Mouse (Mus musculus) erythroid progenitor cell, adult 5-6 weeks (primary cell): ENCODE data around the gene Cyb561d2. TPM values are rescaled to one million over a fixed set of nuclear protein-coding genes. Genes with fewer than 3 reads are reported as not detected.
A peak's percentile ranks its signal among the peaks of the same experiment; 100 is the strongest.
"Not testable (repeated sequence)": the region's sequence is repeated elsewhere in the genome, so short reads cannot be mapped to it uniquely, and the experiment has no call there.

ENCODE experiments used
- ATAC-seq: replicated peaks from 2 replicates; pipeline ENCODE4 v1.8.0; 2016; ENCODE audit warnings: moderate number of reproducible peaks, mild to moderate bottlenecking, moderate TSS enrichment, inconsistent platforms; ENCODE audit not compliant: poor library complexity, low FRiP score, severe bottlenecking
- total RNA-seq, 2 experiments: library from RNA; stranded (forward) in 1 of 2; stranded (reverse) in 1 of 2; fragments of 150-400 nt in 1 of 2; fragments of 186-747, 209-891 nt in 1 of 2; gene quantifications; 2 replicates each; pipeline versions ENCODE4 v1.2.3 to v1.2.4; 2015 to 2017; ENCODE audit warnings: low replicate concordance in 2 of 2

The Cyb561d2 gene
- total RNA-seq, 2 experiments from 2014 or later, result 2.9 TPM; not detected in 1

DNA sequence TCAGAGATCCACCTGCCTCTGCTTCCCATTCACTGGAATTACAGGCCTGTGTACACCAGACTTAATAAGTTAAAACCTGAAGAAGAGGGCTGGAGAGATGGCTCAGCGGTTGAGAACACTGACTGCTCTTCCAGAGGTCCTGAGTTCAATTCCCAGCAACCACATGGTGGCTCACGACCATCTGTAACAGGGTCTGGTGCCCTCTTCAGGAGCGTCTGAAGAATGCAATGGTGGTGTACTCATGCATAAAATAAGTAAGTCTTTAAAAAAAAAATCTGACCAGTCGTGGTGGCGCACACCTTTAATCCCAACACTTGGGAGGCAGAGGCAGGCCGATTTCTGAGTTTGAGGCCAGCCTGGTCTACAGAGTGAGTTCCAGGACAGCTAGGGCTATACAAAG lies 31.8 kb upstream of the Cyb561d2 start:
- not testable (repeated sequence) for ATAC-seq

DNA sequence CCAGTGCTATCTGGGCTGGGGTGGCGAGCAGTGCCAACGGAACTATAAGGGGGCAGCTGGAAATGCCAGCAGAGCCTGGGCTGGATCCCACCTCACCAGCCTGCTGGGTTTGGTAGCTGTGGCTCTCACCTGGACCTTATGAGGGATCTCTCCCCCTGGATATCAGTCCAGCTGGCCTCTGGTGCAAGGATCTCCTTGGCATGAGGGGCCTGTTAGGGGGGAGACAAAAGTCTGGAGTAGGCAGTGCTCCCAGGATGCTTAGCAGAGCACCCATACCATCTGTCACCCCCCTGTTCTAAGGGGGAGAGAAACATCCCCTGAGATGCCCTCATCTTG lies 30.3 kb upstream of the Cyb561d2 start:
- no peak for ATAC-seq

DNA sequence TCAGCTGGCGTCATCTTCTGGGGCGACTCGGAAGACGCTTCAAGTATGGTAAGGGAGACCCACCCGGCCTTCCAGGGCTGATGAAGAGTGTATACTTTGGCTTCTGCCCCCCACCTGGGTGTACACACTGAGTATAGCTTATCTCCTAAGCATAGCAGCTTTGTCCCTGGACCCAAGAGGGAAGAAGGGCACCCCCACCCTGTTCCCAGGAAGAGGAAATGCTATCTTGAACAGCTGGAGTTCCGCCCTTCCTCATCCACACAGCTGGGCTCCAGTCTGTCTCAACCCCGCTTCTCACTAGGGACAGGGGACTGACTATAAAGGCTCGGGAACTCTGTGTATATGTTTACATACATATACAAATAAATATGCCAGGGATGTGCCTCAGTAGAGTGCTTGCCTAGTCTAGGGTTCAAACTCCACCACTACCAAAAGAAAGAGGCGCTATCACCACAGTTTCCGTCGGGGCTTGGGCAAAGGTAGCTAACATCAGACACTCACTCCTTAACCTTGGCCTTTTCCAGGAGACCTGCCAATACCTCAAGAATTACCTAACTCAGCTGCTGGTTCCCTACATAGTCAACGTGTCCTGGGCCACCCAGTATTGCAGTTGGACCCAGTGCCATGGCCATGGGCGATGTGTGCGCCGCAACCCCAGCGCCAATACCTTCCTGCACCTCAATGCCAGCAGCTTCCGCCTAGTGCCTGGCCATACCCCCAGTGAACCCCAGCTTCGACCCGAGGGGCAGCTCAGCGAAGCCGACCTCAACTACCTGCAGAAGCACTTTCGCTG lies 29.7 kb upstream of the Cyb561d2 start:
- ATAC-seq, result peak; percentile 14; the same call in 1 of the 2 replicates

DNA sequence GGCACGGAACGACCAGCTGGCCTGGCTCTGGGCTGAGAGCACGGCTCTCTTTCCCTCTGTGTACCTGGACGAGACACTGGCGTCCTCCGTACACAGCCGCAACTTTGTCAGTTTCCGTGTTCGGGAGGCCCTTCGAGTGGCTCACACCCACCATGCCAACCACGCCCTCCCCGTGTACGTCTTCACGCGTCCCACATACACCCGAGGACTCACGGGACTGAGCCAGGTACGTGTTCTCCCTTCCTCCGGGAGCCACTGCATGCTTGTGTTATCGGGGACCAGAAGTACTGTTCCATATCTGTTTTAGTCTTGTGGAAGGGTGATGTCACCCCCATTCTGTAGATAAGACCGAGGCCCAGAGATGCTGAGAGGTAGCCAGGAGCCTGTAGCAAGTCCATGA lies 28.9 kb upstream of the Cyb561d2 start:
- peak; percentile 56 for ATAC-seq

DNA sequence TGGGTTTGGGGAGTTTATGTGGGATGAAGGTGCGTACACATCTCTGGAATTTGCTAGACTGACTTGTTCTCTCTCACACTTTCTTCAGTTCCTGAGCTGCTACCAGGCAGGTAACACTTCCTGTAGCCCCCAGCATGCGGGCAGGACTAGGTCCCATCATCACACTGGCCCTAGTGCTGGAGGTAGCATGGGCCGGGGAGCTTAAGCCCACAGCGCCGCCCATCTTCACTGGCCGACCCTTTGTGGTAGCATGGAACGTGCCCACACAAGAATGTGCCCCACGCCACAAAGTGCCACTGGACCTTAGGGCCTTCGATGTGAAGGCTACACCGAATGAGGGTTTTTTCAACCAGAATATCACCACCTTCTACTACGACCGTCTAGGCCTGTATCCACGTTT lies 28.0 kb upstream of the Cyb561d2 start:
- ATAC-seq, result no peak

DNA sequence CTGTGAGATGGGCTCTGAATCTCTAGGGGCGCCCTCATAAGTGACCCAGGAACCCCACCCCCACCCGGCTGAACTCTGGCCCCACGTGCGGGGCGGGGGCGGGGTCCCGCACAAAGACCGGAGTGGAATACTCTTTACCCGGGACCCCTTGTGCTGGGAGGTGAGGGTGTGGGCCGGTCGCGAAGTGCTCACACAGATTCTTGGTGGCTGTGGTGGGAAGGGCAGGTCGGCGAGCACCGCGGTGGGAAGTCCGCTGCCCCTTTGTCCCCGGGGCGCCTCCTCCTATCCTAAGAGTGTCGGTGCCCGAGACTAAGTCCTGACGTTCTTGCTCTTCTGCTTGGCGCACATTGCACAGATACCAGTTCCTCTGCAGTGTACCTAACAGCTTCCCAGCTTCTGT lies 27.3 kb upstream of the Cyb561d2 start:
- peak; percentile 7 for ATAC-seq

DNA sequence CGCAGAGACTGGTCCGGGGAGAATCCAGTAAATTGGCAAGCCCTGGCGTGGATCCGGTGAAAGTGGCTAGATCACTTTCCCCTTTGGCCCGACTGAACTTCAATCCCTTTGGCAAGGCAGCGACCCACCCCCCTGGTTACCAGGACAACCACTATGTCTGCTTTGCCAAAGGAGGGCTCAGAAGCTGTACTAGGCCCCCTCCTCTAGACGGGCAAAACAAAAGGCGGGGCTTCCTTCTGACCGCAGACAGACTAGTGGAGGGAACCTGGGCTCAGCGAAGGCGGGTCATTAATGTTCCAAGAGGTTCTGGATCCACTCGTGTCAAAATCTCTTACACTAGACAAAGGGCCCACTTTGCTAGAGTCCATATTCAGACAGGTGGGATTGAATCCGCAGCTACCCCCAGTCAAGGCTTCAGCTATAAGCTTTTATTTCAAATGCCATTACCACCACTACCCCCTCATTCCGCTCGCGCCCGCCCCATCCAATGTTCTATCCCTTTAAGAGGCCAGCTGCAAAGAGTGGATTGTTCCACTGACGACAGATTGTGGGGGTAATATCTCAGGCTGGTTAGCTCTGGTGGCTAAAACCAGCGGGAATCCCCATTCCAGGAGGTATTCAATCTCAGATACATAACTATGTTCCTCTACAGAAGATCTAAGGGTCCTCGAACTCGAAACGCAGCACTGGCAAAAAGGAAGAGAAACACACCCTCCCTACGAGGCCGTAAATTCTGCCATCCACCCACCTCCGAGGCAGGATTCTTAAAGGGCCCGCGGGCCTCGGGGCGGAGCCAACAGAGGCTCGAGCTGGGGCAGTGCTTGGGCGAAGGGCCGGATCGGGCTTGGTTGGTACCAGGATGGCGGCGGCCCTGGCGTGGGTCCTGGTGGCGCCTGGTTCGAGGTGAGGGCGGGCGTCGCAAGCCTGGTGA lies 26.6 kb upstream of the Cyb561d2 start:
- ATAC-seq, result peak; percentile 76

DNA sequence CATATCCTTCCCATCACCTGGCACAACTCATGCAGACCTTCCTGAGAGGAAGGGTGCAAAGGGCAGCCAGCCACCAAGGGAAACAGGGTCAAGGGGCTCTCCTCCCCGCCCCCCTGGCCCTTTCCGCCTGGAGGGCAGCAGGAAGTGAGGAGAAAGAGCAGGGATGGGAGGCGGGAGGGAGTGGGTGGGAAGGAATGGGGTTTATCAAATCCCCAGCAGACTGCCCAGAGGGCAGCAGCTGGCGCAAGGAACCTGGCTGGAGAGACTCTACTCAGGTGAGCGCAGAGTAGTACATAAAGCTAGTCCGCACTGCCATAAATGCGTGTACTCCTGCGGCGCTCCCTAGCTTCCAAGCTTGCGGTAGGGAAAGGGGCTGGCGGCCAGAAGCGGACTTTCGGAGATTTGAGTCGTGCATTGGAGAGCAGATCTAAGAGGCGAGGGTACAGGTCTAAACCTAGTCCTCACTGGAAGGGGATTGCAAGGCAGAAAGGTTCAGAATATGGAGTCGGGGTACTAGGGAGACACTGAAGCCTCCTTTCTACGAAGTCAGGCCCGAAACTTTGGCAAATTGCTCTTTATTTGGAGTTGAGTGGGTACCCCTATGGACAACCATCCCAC lies 25.8 kb upstream of the Cyb561d2 start, which contains the start of gene Hyal2:
Gene Hyal2, plus strand, starts transcription at position 244 of the 618 bp plus-strand sequence.
- no peak for ATAC-seq

DNA sequence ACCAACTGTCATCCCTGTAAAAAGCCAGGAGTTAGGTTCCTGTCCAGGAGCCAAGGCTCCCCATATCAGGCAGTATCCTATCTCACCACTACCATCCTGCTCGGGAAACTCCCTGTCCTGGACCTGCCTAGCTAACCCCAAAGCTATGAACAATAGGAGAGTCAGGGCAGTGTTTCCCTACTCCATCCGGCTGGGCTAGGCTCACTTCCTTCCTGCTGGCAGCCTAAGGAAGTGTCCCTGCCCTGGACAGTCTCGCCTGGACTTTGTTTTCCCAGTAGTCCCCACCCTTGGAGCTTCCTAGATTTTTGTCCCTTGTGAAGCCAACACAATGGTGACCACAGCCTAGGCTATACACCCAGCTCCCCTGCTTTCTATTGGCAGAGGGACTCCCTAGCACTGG lies 24.9 kb upstream of the Cyb561d2 start:
- ATAC-seq, result no peak

DNA sequence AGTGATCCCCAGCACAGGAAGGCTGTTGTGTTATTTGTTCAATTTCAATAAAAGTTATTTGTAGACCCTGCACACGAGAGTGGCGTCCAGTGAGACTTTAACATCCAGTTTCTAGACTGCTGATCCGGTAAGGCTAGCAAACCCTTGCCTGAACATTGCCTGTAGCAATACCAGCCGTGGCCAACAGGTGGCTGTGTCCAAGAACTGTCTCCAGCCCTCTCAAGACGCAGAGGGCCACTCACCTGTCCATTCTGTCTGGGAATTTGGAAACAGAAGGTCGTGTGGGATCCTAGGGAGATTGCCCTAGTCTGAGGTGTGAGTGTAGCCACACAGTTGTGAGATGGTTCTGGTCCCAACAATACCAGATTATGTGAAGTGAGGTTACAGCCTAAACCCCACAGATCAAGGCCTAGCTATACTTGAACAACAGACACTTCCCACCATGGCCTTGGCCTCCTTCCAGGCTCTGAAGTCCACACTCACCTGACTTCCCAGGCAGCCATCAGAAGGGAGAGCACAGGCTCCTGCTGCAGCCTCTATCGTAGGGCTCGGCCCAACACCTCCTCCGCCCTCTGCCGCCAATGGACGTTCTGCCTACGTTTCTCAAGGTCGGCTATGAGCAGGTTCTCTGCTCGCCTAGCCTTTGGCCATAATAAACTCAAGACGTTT lies 24.2 kb upstream of the Cyb561d2 start:
- 0 out of 2 replicates have a peak, but pooled peaks have one; percentile 36 for ATAC-seq

DNA sequence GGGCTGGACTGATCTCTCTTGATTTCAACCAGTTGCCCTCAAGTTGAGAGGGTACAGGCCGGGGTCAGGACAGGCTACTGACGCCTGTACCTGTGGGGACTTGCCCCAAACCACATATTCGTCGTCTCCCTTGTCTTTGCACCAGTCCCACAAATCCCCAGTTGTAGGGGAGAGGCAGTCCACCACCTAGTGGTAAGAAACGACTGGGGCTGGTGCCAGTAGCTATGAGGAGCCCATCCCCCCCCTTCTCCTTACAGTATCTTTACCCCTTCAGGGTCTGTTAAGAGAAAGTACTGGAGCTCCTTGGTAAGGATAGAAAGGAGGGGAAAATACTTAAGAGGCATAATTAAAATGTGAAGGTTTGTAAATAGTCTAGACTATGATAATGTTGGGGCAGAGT lies 23.6 kb upstream of the Cyb561d2 start:
- ATAC-seq, result not testable (repeated sequence)

DNA sequence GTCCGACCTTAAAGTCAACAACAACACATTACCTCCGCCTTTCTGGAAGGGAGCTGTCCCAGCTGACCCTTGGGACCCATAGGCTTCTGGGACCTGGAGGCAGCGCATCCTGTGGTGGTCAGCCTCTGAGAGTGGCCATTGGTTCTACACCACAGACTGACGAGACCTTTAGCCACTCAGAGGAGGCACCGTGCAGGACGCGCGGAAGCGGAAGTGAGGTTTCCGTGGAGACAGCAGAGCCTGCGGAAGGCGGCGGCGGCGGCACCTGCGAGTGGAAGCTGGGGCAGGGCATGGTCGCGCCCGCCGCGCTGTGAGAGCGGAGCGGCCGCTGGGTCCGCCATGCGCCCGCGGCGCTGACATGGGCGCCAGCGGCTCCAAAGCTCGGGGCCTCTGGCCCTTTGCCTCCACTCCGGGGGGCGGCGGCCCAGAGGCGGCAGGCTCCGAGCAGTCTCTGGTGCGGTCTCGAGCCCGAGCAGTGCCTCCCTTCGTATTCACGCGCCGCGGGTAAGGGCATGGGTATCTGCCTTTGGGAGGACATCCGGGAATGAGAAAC lies 21.1 kb upstream of the Cyb561d2 start, which contains the start of gene Tusc2:
Gene Tusc2, plus strand, starts transcription at position 227 of the 553 bp plus-strand sequence.
- peak; percentile 90 for ATAC-seq

DNA sequence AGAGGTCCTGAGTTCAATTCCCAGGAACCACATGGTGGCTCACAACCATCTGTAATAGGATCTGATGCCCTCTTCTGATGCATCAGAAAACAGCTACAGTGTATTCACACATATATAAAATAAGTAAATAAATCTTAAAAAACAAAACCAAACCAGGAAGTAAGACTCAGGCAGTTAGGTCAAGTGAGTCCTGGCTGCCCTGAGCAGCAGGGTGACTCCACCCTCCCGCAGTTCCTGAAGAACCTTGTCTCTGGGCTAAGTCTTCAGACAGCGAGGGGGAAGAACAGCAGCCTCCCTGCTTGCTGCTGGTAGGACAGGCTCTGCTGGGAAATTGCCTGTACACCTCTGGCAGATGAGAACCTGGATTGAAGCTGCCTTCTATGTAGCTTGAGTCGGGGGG lies 14.4 kb upstream of the Cyb561d2 start:
- no peak for ATAC-seq

DNA sequence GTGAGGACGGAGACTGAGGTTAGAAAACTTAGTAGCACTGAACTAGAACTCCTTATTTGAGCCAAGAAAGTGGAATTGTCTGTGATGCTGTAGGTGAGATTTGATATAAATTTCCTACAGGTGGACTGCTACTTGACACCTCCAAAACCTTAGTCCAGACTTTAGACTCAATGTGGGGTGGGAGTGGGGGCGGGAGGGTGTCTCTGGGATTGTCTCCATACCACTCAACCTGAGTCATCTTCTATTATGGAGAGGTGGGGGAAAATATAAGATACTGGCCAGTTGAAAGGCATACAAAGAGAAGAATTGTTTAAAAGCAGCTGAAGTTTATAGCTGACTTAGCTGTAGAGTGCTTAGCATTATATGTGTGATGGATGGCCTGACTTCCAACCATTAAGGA lies 13.7 kb upstream of the Cyb561d2 start:
- ATAC-seq, result no peak

DNA sequence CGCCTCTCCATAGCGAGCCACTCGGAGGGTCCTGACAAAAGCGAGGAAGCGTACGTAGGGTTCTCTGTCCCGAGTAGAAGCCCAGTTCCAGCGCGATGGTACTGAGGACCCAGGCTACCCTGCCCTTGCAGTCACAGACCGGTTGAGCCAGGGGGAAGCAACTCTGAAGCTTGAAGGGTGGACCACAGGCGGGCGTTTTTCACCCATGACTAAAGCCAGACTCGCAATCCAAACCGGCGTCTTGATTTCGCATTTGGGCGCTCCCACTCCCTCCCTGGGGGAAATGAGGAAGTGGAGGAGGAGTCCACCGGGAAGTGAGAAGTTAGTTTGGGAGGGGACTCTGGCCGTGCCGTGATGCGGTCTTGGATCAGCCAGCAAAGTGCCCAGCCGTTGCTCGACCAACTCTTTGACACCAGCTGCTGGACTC lies 13.1 kb upstream of the Cyb561d2 start:
- 0 out of 2 replicates have a peak, but pooled peaks have one; percentile 1 for ATAC-seq

DNA sequence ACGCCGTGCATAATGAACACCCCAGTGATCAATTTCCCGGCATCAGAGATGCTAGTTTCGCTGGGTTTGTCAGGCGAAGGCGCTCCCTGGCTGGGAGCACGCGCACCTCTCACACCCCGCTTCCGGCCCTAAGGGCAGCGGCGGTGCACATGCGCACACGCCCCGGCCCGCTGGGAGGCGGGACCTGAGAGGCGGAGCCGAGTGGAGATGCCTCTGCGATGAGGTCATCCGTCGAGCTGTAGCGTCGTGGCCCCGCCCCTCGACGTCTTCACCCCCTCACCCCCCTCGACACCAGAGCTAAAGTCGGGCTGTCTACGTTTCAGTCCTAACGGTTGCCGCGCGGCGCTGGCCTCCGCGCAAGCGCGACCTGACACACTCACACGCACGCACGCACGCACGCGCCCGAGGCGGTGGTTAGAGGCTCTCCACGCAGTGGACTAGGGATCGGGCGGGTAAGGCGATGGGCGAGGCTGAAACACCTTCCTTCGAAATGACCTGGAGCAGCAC lies 12.4 kb upstream of the Cyb561d2 start:
- ATAC-seq, result peak; percentile 89

DNA sequence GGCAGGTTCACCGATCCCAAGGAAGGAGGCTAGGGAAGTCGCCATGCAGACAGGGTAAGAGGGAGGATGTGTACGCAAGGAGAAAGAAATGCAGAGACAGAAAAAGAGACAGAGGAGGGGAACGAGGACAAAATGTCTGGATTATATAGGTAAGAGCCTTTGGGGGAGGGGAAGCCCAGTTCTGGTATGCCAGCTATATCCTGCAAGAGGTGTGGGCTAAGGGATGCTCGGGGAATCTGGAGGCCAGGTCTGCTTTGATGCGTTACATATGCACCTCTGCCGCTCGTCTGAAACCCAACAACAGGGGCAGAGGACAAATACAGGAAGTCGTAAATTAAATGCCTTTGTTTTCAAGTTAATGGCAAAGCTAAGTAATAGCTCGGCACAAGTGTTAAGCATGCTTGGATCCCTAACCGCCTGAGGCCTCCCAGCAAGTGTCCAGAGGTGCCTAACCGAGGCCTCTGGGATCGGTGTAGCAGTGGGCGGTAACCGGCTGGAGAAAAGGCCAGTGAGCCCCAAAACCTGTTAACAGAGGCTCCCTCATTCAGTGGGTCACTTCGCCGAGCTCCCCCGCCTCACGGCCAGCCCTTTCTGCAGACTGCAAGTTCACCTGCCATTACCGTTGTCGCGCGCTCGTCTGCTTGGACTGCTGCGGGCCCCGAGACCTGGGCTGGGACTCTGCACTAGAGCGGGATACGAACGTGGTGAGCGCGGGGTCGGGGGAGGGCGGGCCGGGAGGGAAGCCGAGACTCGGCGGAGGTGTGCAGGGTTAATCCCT lies 11.7 kb upstream of the Cyb561d2 start:
- ATAC-seq, result no peak

DNA sequence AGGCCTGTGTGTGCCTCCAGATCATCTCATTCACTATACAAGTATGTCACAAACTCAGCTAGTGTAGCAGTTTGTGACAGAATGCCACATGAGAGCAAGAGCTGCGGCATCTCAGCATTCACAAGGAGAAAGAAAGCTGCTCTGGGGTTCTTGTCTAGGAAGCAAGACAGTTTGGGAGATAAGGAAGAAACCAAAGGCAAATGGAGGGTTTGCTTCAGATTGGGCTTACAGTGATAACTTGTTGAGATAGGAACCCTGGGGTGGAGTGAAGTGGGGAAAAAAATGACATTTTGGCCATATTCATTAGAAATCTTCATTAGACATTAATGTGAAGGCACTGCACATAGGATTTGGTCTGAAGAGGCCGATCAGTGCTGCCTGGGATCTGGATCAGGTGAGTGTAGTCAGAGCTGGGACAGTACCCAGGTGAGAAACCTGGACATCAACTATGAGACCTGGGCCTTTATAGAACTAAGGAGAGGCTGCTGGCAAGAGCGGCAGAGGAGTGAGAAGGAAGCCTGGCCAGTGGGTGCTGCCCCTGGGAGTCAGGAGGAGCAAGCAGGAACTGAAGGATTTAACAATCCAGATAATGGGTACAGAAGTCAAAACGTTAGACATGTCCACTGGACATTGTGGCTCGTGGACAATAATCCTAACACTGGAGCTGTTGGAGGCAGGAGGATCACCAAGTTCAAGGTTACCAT lies 10.8 kb upstream of the Cyb561d2 start:
- ATAC-seq, result no peak
